Mouse (Mus musculus): Measurements from ENCODE around the gene Rgcc.

Gene Rgcc

GRCm38 (mm10) chr14:79301466-79301875 is at the start of gene Rgcc:
Gene Rgcc (minus strand): TSS chr14:79301645.
- Histone ChIP-seq H3K36me3 (ENCODE audit: control insufficient read depth, insufficient read depth, low read length, poor library complexity, severe bottlenecking) (no peaks in the 10 kb centered on the region), H3K27me3 (ENCODE audit: control insufficient read depth, insufficient read depth, low read length, poor library complexity, severe bottlenecking) (no peaks in the 10 kb centered on the region)
- DNase-seq (ENCODE audit: low read depth, low spot score) = peak; percentile 98

- Histone ChIP-seq H3K36me3 (ENCODE audit: control insufficient read depth, insufficient read depth, low read length, poor library complexity, severe bottlenecking) (peaks cover 10% of the 10 kb centered on the region; the same call in 1 of the 2 replicates), H3K27me3 (ENCODE audit: control insufficient read depth, insufficient read depth, low read length, poor library complexity, severe bottlenecking) (no peaks in the 10 kb centered on the region)
- DNase-seq (ENCODE audit: low read depth, low spot score) = no peak
Observed at GRCm38 (mm10) chr14:79346384-79346783, 44.9 kb upstream of the Rgcc start.

DNA sequence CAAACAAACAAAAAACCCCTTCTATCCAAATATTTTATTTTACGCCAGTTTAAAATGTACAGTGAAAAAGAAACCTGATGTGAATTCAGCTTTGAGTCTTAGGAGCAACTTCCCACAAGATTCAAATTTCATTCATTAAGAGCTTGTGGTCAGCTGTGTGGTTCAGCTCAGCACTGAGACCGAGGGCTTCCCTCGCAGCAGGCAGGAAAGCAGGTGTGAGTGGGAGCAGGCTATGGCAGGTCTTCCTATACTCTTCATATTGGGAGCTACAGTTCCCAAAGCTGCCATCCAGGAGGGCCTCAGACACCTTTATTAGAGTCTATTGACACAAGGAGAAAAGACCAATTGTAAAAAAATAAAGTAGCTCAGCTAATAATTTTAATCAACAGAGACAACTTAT is 34.2 kb upstream of the Rgcc start:
- DNase-seq (ENCODE audit: low read depth, low spot score) = no peak
- peaks cover 13% of the 10 kb centered on the region for H3K36me3 ChIP-seq (ENCODE audit: control insufficient read depth, insufficient read depth, low read length, poor library complexity, severe bottlenecking)
- no peaks in the 10 kb centered on the region for H3K27me3 ChIP-seq (ENCODE audit: control insufficient read depth, insufficient read depth, low read length, poor library complexity, severe bottlenecking)

DNA sequence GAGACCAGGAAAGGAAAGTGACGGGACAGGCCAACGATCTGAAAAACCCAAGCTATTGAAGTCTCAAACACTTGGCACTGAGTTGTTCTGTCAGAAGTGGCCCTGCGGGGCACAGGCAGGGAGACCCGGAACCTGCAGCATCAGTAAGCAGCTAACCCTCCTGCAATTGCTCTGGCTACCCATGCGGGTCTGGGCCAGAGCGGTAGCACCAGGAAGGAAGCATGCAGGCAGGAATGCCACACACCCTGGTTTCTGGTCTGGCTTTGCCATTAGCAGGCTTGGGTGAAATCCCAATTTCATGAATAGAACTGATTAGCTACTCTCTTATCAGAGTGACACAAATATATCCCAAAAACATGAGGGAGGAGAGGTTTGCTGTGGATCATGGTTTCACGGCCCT is 30.5 kb upstream of the Rgcc start:
- H3K36me3 ChIP-seq (ENCODE audit: control insufficient read depth, insufficient read depth, low read length, poor library complexity, severe bottlenecking) = 0 out of 2 replicates have a peak, but pooled peaks cover 4% of the 10 kb centered on the region
- H3K27me3 ChIP-seq (ENCODE audit: control insufficient read depth, insufficient read depth, low read length, poor library complexity, severe bottlenecking) = no peaks in the 10 kb centered on the region

DNA sequence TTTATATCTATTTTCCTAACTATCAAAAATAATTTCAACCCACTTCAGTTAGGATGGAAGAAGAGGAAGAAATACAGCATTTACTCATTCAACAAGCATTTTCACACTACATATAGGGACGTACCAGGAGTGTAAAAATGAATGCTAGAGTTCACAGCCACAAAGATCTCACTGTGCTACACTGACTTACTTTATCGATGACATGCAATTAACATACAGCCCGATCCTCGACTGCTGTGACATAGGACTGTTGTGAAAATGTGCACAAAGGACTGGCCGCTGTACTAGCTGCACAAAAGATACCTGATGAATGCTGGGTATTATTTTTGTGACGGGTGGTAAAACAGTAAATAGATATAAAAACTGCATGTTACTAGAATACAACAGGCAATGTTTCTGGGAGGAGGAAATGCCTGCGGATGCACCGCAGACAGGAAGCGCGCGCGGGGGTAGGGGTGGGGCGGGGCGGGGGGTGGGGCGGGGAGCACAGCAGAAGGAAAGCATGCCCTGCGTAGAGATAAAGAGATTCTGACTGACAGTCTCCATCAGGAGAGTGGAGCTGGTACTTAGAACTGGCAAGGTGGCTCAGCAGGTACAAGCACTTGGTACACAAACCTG is 29.6 kb upstream of the Rgcc start:
- H3K36me3 ChIP-seq (ENCODE audit: control insufficient read depth, insufficient read depth, low read length, poor library complexity, severe bottlenecking) = 0 out of 2 replicates have a peak, but pooled peaks cover 4% of the 10 kb centered on the region
- DNase-seq (ENCODE audit: low read depth, low spot score) = peak; percentile 27
- no peaks in the 10 kb centered on the region for H3K27me3 ChIP-seq (ENCODE audit: control insufficient read depth, insufficient read depth, low read length, poor library complexity, severe bottlenecking)

More for the DNA sequence above, 30.5 kb upstream of the Rgcc start:
- DNase-seq (ENCODE audit: low read depth, low spot score) = no peak

DNA sequence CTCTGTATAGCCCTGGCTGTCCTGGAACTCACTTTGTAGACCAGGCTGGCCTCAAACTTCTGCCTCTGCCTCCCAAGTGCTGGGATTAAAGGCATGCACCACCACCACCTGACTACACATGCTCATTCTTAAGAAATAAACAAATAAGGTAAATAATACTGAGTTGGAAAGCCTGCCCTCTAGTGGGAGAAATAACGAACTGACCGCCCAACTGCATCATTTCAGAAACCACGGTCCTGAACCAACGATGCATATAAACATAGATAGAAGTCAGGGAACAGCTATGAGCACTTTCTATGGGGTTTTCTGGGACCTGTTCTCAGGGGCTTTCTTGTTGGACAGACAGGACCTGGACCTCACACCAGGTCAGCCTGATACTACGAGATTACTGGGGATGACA is 25.6 kb upstream of the Rgcc start:
- no peaks in the 10 kb centered on the region for H3K27me3 ChIP-seq (ENCODE audit: control insufficient read depth, insufficient read depth, low read length, poor library complexity, severe bottlenecking)
- no peaks in the 10 kb centered on the region for H3K36me3 ChIP-seq (ENCODE audit: control insufficient read depth, insufficient read depth, low read length, poor library complexity, severe bottlenecking)
- peak; percentile 72 for DNase-seq (ENCODE audit: low read depth, low spot score)

DNA sequence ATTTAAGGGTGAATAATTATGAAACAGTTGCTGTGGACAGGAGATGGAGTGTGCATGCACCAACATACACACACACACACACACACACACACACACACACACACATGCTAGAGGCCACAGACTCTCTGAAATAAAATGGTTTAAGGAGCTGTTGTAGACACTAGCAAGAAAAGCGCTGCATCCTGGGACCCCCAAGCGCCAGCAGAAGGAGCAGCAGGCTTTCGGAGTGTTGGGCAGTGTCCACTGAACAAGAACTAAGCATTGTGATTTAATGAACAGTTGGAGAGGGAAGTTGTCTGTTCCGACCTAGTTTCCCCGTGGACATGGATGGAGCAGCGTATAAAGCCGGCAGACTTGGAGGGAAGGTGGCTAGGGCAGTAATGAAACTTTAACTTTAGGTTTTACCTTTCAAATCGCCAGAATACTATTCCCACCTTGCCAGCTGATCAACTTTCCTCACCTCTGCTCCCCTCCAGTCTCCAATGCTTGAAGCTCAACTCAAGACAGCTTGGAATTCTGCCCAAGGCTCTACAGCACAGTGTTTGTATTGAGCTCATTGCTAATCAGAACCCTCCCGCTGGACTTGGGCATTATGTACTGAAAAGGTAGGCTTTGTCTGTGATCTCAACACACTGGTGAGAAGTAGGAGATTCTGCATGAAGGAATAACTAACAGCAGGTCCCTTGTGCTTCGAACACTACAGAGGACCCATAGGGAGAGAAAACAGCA is 22.8 kb upstream of the Rgcc start:
- DNase-seq (ENCODE audit: low read depth, low spot score) = no peak
- Histone ChIP-seq H3K27me3 (ENCODE audit: control insufficient read depth, insufficient read depth, low read length, poor library complexity, severe bottlenecking) (no peaks in the 10 kb centered on the region), H3K36me3 (ENCODE audit: control insufficient read depth, insufficient read depth, low read length, poor library complexity, severe bottlenecking) (no peaks in the 10 kb centered on the region)

DNA sequence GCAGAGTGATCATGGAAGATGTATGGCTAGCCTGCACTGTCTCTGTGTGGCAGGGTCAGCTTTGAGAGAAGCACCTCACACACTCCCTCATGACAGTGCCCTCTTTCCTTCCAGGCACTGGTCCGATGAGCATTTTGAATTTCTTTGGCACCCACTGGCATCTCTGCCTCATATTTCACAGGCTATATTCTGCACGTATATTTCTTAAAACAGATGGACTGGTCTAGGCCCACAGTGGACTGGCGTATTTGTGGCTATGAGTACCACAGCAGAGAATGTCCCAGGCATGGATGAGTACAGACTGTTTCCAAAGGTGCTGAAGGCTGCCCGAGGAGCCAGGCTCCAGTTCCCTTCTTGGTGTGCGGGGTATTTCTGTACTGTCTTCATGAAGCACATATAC is 20.4 kb upstream of the Rgcc start:
- H3K36me3 ChIP-seq (ENCODE audit: control insufficient read depth, insufficient read depth, low read length, poor library complexity, severe bottlenecking) = no peaks in the 10 kb centered on the region
- H3K27me3 ChIP-seq (ENCODE audit: control insufficient read depth, insufficient read depth, low read length, poor library complexity, severe bottlenecking) = no peaks in the 10 kb centered on the region
- DNase-seq (ENCODE audit: low read depth, low spot score) = no peak

GRCm38 (mm10) chr14:79321152-79321551 is 19.7 kb upstream of the Rgcc start:
- peak; percentile 46 for DNase-seq (ENCODE audit: low read depth, low spot score)
- Histone ChIP-seq H3K27me3 (ENCODE audit: control insufficient read depth, insufficient read depth, low read length, poor library complexity, severe bottlenecking) (no peaks in the 10 kb centered on the region), H3K36me3 (ENCODE audit: control insufficient read depth, insufficient read depth, low read length, poor library complexity, severe bottlenecking) (no peaks in the 10 kb centered on the region)

- no peak for DNase-seq (ENCODE audit: low read depth, low spot score)
- Histone ChIP-seq H3K36me3 (ENCODE audit: control insufficient read depth, insufficient read depth, low read length, poor library complexity, severe bottlenecking) (no peaks in the 10 kb centered on the region), H3K27me3 (ENCODE audit: control insufficient read depth, insufficient read depth, low read length, poor library complexity, severe bottlenecking) (no peaks in the 10 kb centered on the region)
Observed at GRCm38 (mm10) chr14:79317602-79318001, 16.2 kb upstream of the Rgcc start.

- Histone ChIP-seq H3K27me3 (ENCODE audit: control insufficient read depth, insufficient read depth, low read length, poor library complexity, severe bottlenecking) (no peaks in the 10 kb centered on the region), H3K36me3 (ENCODE audit: control insufficient read depth, insufficient read depth, low read length, poor library complexity, severe bottlenecking) (no peaks in the 10 kb centered on the region)
- DNase-seq (ENCODE audit: low read depth, low spot score) = no peak
Observed at GRCm38 (mm10) chr14:79315877-79316276, 14.4 kb upstream of the Rgcc start.

- H3K36me3 ChIP-seq (ENCODE audit: control insufficient read depth, insufficient read depth, low read length, poor library complexity, severe bottlenecking) = no peaks in the 10 kb centered on the region
- H3K27me3 ChIP-seq (ENCODE audit: control insufficient read depth, insufficient read depth, low read length, poor library complexity, severe bottlenecking) = no peaks in the 10 kb centered on the region
- DNase-seq (ENCODE audit: low read depth, low spot score) = no peak
Observed at GRCm38 (mm10) chr14:79314245-79315010, 13.0 kb upstream of the Rgcc start.

GRCm38 (mm10) chr14:79313439-79314175 is 12.2 kb upstream of the Rgcc start:
- H3K27me3 ChIP-seq (ENCODE audit: control insufficient read depth, insufficient read depth, low read length, poor library complexity, severe bottlenecking) = no peaks in the 10 kb centered on the region
- no peak for DNase-seq (ENCODE audit: low read depth, low spot score)
- no peaks in the 10 kb centered on the region for H3K36me3 ChIP-seq (ENCODE audit: control insufficient read depth, insufficient read depth, low read length, poor library complexity, severe bottlenecking)

- Histone ChIP-seq H3K36me3 (ENCODE audit: control insufficient read depth, insufficient read depth, low read length, poor library complexity, severe bottlenecking) (no peaks in the 10 kb centered on the region), H3K27me3 (ENCODE audit: control insufficient read depth, insufficient read depth, low read length, poor library complexity, severe bottlenecking) (no peaks in the 10 kb centered on the region)
- DNase-seq (ENCODE audit: low read depth, low spot score) = no peak
Observed at GRCm38 (mm10) chr14:79312719-79313118, 11.3 kb upstream of the Rgcc start.
